Mouse (Mus musculus) midbrain, embryonic 12.5 days (tissue): ENCODE data around the gene Aifm3. TPM values are rescaled to one million over a fixed set of nuclear protein-coding genes. Genes with fewer than 3 reads are reported as not detected.
A peak's percentile ranks its signal among the peaks of the same experiment; 100 is the strongest.
"Not testable (repeated sequence)": the region's sequence is repeated elsewhere in the genome, so short reads cannot be mapped to it uniquely, and the experiment has no call there.

Source experiments
- ATAC-seq: fragments of 200-750 bp; cut with Nextera tagmentation; 2 replicates; pipeline ENCODE4 v1.8.0; 2017; ENCODE audit warnings: low read depth, moderate TSS enrichment, moderate library complexity; ENCODE audit not compliant: low FRiP score
- H3K27ac ChIP-seq: fragments of 300-500 bp; sonication (generic); replicated peaks from 2 replicates; pipeline ENCODE4 v1.5.1; 2016; ENCODE audit warnings: mild to moderate bottlenecking
- H3K27me3 ChIP-seq: fragments of 300-500 bp; sonication (generic); 2 replicates; pipeline ENCODE4 v1.6.1; 2016; ENCODE audit warnings: mild to moderate bottlenecking
- H3K36me3 ChIP-seq: fragments of 300-500 bp; sonication (generic); 2 replicates; pipeline ENCODE4 v1.6.1; 2016
- H3K4me1 ChIP-seq: fragments of 300-500 bp; sonication (generic); 2 replicates; pipeline ENCODE4 v1.6.1; 2016
- H3K4me2 ChIP-seq: fragments of 300-500 bp; sonication (generic); replicated peaks from 2 replicates; pipeline ENCODE4 v1.6.1; 2016; ENCODE audit warnings: mild to moderate bottlenecking, moderate library complexity
- H3K4me3 ChIP-seq: fragments of 300-500 bp; sonication (generic); 2 replicates; pipeline ENCODE4 v1.5.1; 2016; ENCODE audit warnings: mild to moderate bottlenecking
- H3K9ac ChIP-seq: fragments of 300-500 bp; sonication (generic); replicated peaks from 2 replicates; pipeline ENCODE4 v1.6.1; 2016; ENCODE audit warnings: mild to moderate bottlenecking, moderate library complexity
- H3K9me3 ChIP-seq: fragments of 300-500 bp; sonication (generic); 2 replicates; pipeline ENCODE4 v1.6.1; 2016; ENCODE audit warnings: mild to moderate bottlenecking
- WGBS: fragments of 180-500 bp; shearing (Covaris S2); methylation state at CpG from one replicate; pipeline ENCODE4 v1.1.7; 2016; 5-methylcytosine and 5-hydroxymethylcytosine counted together
- polyA plus RNA-seq: library from polyadenylated mRNA; unstranded; fragments of >200 nt; fragmentation: Nextera tagmentation; extraction: Ambion mirVana; gene quantifications from 2 replicates; pipeline ENCODE4 v1.2.1, GENCODE M21; 2016

Gene Aifm3
- polyA plus RNA-seq, 1 experiment from 2014 or later, result 4.0 TPM

GRCm38 (mm10) chr16:17528276-17528675 is 38.9 kb downstream of the Aifm3 start:
- Histone ChIP-seq H3K27me3 (no peaks in the 10 kb centered on the region), H3K36me3 (peaks cover 55% of the 10 kb centered on the region), H3K9ac (no peak overlapping the region), H3K4me3 (no peak overlapping the region), H3K4me2 (no peak overlapping the region), H3K9me3 (no peaks in the 10 kb centered on the region), H3K27ac (peak overlapping the region; percentile 46; the same call in 1 of the 2 replicates), H3K4me1 (peaks cover 22% of the 10 kb centered on the region)
- ATAC-seq, result no peak
- WGBS, result 89% methylated on average over 13 of the region's 13 CpGs

- peak overlapping the region; percentile 71 for H3K4me3 ChIP-seq
- WGBS, result 19% methylated on average over 17 of the region's 17 CpGs
- H3K9ac ChIP-seq, result peak overlapping the region; percentile 86
- no peaks in the 10 kb centered on the region for H3K9me3 ChIP-seq
- peaks cover 22% of the 10 kb centered on the region for H3K4me1 ChIP-seq
- peak overlapping the region; percentile 88 for H3K4me2 ChIP-seq
- H3K27ac ChIP-seq, result peak overlapping the region; percentile 94
- no peaks in the 10 kb centered on the region for H3K27me3 ChIP-seq
- no peak; the same call in 1 of the 2 replicates for ATAC-seq
- H3K36me3 ChIP-seq, result peaks cover 39% of the 10 kb centered on the region
Observed at GRCm38 (mm10) chr16:17529981-17530586, 40.7 kb downstream of the Aifm3 start.

- H3K27me3 ChIP-seq, result no peaks in the 10 kb centered on the region
- H3K4me2 ChIP-seq, result peak within 1 kb of the TSS; percentile 88
- peak within 1 kb of the TSS; percentile 94 for H3K27ac ChIP-seq
- ATAC-seq, result peak; percentile 96
- WGBS, result under 1% methylated on average over 67 of the region's 67 CpGs
- peaks cover 22% of the 10 kb centered on the region for H3K4me1 ChIP-seq
- peaks cover 32% of the 10 kb centered on the region for H3K36me3 ChIP-seq
- H3K9me3 ChIP-seq, result no peaks in the 10 kb centered on the region
- H3K9ac ChIP-seq, result peak within 1 kb of the TSS; percentile 86
- H3K4me3 ChIP-seq, result peak within 1 kb of the TSS; percentile 71
Observed at GRCm38 (mm10) chr16:17530640-17531288, 41.4 kb downstream of the Aifm3 start, which contains the start of gene Thap7. Thap7 (minus strand) TSS chr16:17531136.

GRCm38 (mm10) chr16:17532271-17532670 is 42.9 kb downstream of the Aifm3 start:
- no peak overlapping the region for H3K4me3 ChIP-seq
- peaks cover 17% of the 10 kb centered on the region for H3K36me3 ChIP-seq
- H3K27me3 ChIP-seq, result no peaks in the 10 kb centered on the region
- peak overlapping the region; percentile 88; the same call in 1 of the 2 replicates for H3K4me2 ChIP-seq
- H3K9me3 ChIP-seq, result no peaks in the 10 kb centered on the region
- no peak overlapping the region for H3K27ac ChIP-seq
- ATAC-seq, result no peak
- no peak overlapping the region for H3K9ac ChIP-seq
- 61% methylated on average over 4 of the region's 4 CpGs for WGBS
- H3K4me1 ChIP-seq, result peaks cover 22% of the 10 kb centered on the region

- 0 out of 2 replicates have a peak overlapping the region, but pooled peaks have one; percentile 88 for H3K4me2 ChIP-seq
- H3K4me3 ChIP-seq, result no peak overlapping the region
- H3K27me3 ChIP-seq, result no peaks in the 10 kb centered on the region
- WGBS, result 74% methylated on average over 14 of the region's 14 CpGs
- no peak overlapping the region for H3K27ac ChIP-seq
- H3K9me3 ChIP-seq, result no peaks in the 10 kb centered on the region
- H3K4me1 ChIP-seq, result peaks cover 22% of the 10 kb centered on the region
- no peak overlapping the region for H3K9ac ChIP-seq
- H3K36me3 ChIP-seq, result peaks cover 11% of the 10 kb centered on the region
- ATAC-seq, result no peak
Observed at GRCm38 (mm10) chr16:17532676-17533329, 43.4 kb downstream of the Aifm3 start.

GRCm38 (mm10) chr16:17536584-17536983 is 47.2 kb downstream of the Aifm3 start:
- Histone ChIP-seq H3K27me3 (no peaks in the 10 kb centered on the region), H3K4me3 (no peak overlapping the region), H3K9me3 (no peaks in the 10 kb centered on the region), H3K36me3 (no peaks in the 10 kb centered on the region), H3K9ac (no peak overlapping the region), H3K27ac (no peak overlapping the region), H3K4me2 (no peak overlapping the region), H3K4me1 (peaks cover 8% of the 10 kb centered on the region)
- ATAC-seq, result no peak
- 91% methylated on average over 3 of the region's 3 CpGs for WGBS

- Histone ChIP-seq H3K36me3 (no peaks in the 10 kb centered on the region), H3K9ac (no peak overlapping the region), H3K27me3 (peaks cover 2% of the 10 kb centered on the region; the same call in 1 of the 2 replicates), H3K4me1 (no peaks in the 10 kb centered on the region), H3K9me3 (no peaks in the 10 kb centered on the region), H3K27ac (no peak overlapping the region), H3K4me3 (no peak overlapping the region), H3K4me2 (no peak overlapping the region)
- WGBS, result 82% methylated on average over 2 of the region's 2 CpGs
- ATAC-seq, result no peak
Observed at GRCm38 (mm10) chr16:17542632-17543031, 53.2 kb downstream of the Aifm3 start.

GRCm38 (mm10) chr16:17552837-17553236 is 63.4 kb downstream of the Aifm3 start:
- WGBS, result 78% methylated on average over 7 of the region's 7 CpGs
- no peaks in the 10 kb centered on the region for H3K9me3 ChIP-seq
- peaks cover 13% of the 10 kb centered on the region for H3K27me3 ChIP-seq
- no peaks in the 10 kb centered on the region for H3K36me3 ChIP-seq
- H3K4me3 ChIP-seq, result no peak overlapping the region
- H3K4me1 ChIP-seq, result peaks cover 21% of the 10 kb centered on the region
- no peak overlapping the region for H3K27ac ChIP-seq
- ATAC-seq, result no peak
- H3K4me2 ChIP-seq, result no peak overlapping the region
- no peak overlapping the region for H3K9ac ChIP-seq

GRCm38 (mm10) chr16:17553910-17554685 is 64.7 kb downstream of the Aifm3 start:
- Histone ChIP-seq H3K9me3 (no peaks in the 10 kb centered on the region), H3K27ac (peak overlapping the region; percentile 80), H3K27me3 (peaks cover 13% of the 10 kb centered on the region), H3K4me3 (peak overlapping the region; percentile 9), H3K4me2 (peak overlapping the region; percentile 42), H3K36me3 (no peaks in the 10 kb centered on the region), H3K4me1 (peaks cover 34% of the 10 kb centered on the region), H3K9ac (peak overlapping the region; percentile 29; the same call in 1 of the 2 replicates)
- 3% methylated on average over 18 of the region's 18 CpGs for WGBS
- ATAC-seq, result peak; percentile 74

- 11% methylated on average over 4 of the region's 4 CpGs for WGBS
- peak; percentile 53 for ATAC-seq
- peak overlapping the region; percentile 80 for H3K27ac ChIP-seq
- not testable (repeated sequence) for H3K9me3 ChIP-seq, H3K36me3 ChIP-seq
- H3K4me3 ChIP-seq, result peak overlapping the region; percentile 9; the same call in 1 of the 2 replicates
- H3K4me1 ChIP-seq, result peaks cover 37% of the 10 kb centered on the region
- H3K9ac ChIP-seq, result peak overlapping the region; percentile 29; the same call in 1 of the 2 replicates
- H3K4me2 ChIP-seq, result peak overlapping the region; percentile 42
- peaks cover 17% of the 10 kb centered on the region for H3K27me3 ChIP-seq
Observed at GRCm38 (mm10) chr16:17554702-17555101, 65.3 kb downstream of the Aifm3 start.

GRCm38 (mm10) chr16:17556180-17556579 is 66.8 kb downstream of the Aifm3 start:
- 80% methylated on average over 4 of the region's 4 CpGs for WGBS
- Histone ChIP-seq H3K4me2 (no peak overlapping the region), H3K36me3 (no peaks in the 10 kb centered on the region), H3K4me3 (no peak overlapping the region), H3K4me1 (peaks cover 48% of the 10 kb centered on the region), H3K9ac (no peak overlapping the region), H3K27me3 (peaks cover 32% of the 10 kb centered on the region), H3K9me3 (no peaks in the 10 kb centered on the region), H3K27ac (no peak overlapping the region)
- no peak for ATAC-seq
